Mouse (Mus musculus) bone marrow, adult 2 months (tissue): Measurements from ENCODE around the gene Mertk.

Experiments used
- CTCF ChIP-seq: fragments of 200-500 bp; IDR thresholded peaks from 2 replicates; pipeline ENCODE4 v1.5.1; 2011; ENCODE audit warnings: low read length, control low read depth; ENCODE audit not compliant: control insufficient read depth, insufficient read depth
- POLR2A ChIP-seq: fragments of 200-500 bp; IDR thresholded peaks from 2 replicates; pipeline ENCODE4 v1.6.1; 2011; ENCODE audit warnings: low read depth, mild to moderate bottlenecking, control low read depth, low read length, borderline replicate concordance; ENCODE audit not compliant: control insufficient read depth

DNA sequence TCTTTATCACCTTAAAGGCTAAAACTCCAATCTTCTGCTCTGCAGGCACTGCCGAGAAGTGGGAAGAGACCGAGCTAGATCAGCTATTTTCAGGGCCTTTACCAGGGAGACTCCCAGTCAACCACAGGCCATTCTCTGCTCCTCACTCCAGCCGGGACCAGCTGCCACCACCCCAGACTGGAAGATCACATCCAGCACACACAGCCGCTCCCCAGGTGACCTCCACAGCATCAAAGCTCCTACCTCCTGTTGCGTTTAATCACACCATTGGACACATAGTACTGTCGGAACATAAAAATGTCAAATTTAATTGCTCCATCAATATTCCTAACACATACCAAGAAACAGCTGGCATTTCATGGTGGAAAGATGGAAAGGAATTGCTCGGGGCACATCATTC lies 30.4 kb downstream of the Mertk start:
- no peak for TF ChIP-seq CTCF
- TF ChIP-seq POLR2A: no peak
